Mouse (Mus musculus) mouse trophoblast stem cell (cell line): ENCODE results near the gene Gm27021.

Experiments
- in situ Hi-C, 2 experiments: fragments of 300-500 bp; cut with MseI, MboI; formaldehyde crosslinking; loops; 2 replicates in 1 of 2; 3 replicates in 1 of 2; pipeline ENCODE4 v1.15.1; 2025

Gm27021 gene

GRCm38 (mm10) chr8:120569939-120570715 lies 97.8 kb downstream of the Gm27021 start:
- in situ Hi-C loops, result no loop called here

GRCm38 (mm10) chr8:120569123-120569522 lies 98.8 kb downstream of the Gm27021 start:
- in situ Hi-C loops, result no loop called here

- in situ Hi-C loops, result no loop called here
Measured at GRCm38 (mm10) chr8:120568164-120568798, 99.6 kb downstream of the Gm27021 start.

- in situ Hi-C loops, result no loop called here
Measured at GRCm38 (mm10) chr8:120567731-120568130, 100.1 kb downstream of the Gm27021 start.

- in situ Hi-C loops, result no loop called here
Measured at GRCm38 (mm10) chr8:120566681-120567080, 101.2 kb downstream of the Gm27021 start.

GRCm38 (mm10) chr8:120565151-120565711 lies 102.6 kb downstream of the Gm27021 start:
- in situ Hi-C loops, result no loop called here

- in situ Hi-C loops, result no loop called here
Measured at GRCm38 (mm10) chr8:120563851-120564837, 103.7 kb downstream of the Gm27021 start.

- in situ Hi-C loops, result no loop called here
Measured at GRCm38 (mm10) chr8:120563348-120563724, 104.5 kb downstream of the Gm27021 start.

GRCm38 (mm10) chr8:120562680-120563347 lies 105.1 kb downstream of the Gm27021 start:
- in situ Hi-C loops, result no loop called here

- in situ Hi-C loops, result no loop called here
Measured at GRCm38 (mm10) chr8:120561539-120562435, 106.1 kb downstream of the Gm27021 start.

- in situ Hi-C loops, result no loop called here
Measured at GRCm38 (mm10) chr8:120560535-120560934, 107.3 kb downstream of the Gm27021 start.

GRCm38 (mm10) chr8:120559654-120560053 lies 108.2 kb downstream of the Gm27021 start:
- in situ Hi-C loops, result no loop called here
